ENCODE assay signal across 10 mouse cellular contexts in the genomic region with DNA sequence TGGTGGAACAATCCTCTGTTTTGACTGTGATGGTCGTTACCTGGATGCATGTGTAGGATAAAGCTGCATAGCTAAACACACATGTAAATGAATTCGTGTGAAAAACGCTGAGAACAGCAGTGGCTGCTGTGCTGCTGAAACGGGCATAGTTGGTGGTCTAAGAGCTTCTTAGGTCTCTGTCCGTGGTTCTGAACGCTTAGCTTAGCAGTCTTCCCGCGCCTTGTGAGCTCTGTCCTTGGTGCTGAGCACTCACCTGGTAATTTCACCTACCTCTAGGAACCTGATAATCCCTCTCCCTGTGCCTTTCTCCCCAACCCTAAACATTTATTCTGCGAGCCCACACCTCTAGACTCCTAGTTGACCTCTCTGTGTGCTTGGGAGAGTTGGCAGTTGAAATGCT. TPM values are rescaled to one million over a fixed set of nuclear protein-coding genes. Genes with fewer than 3 reads are reported as not detected.
A peak's percentile ranks its signal among the peaks of the same experiment; 100 is the strongest.
DNase-seq lines count a peak whose midpoint lies in the region; ATAC-seq and TF ChIP-seq lines count a peak whose summit lies in the region.
"Had no signal": no experiment of that assay in that cellular context is flagged by ENCODE, and none has a peak within 500 bp of the region (broad histone marks: within the 10 kb centered on the region; RNA-seq: fewer than 3 reads in every experiment).

No protein-coding gene starts in this region.

- no peak overlapping the region for H3K9ac ChIP-seq in lung, embryonic 14.5 days

- no peaks in the 10 kb centered on the region for H3K9me3 ChIP-seq in lung, embryonic 14.5 days (ENCODE audit: low read depth, low read length)

- no peak overlapping the region for H3K27ac ChIP-seq in lung, embryonic 14.5 days (ENCODE audit: low read depth)

- no peaks in the 10 kb centered on the region for H3K36me3 ChIP-seq in lung, embryonic 14.5 days (ENCODE audit: insufficient read depth)

- ATAC-seq in lung, embryonic 14.5 days (ENCODE audit: insufficient read depth) = no peak
- ATAC-seq in hematopoietic stem cell, adult 5-6 weeks (replicated peaks in 1 of 2; ENCODE audit: insufficient read depth in 1 of 2, low FRiP score in 2 of 2, low TSS enrichment in 1 of 2, low read depth in 1 of 2, poor library complexity in 2 of 2, severe bottlenecking in 2 of 2) = peak; percentile 69 to 71
- no peak for ATAC-seq in erythroblast, adult 5-6 weeks (replicated peaks; ENCODE audit: low FRiP score, poor library complexity, severe bottlenecking)

- no peaks in the 10 kb centered on the region for H3K27me3 ChIP-seq in lung, embryonic 14.5 days (ENCODE audit: insufficient read depth, low read length)

- TF ChIP-seq POLR2A in lung, adult 2 months (IDR thresholded peaks at IDR 0.05; ENCODE audit: borderline replicate concordance, extremely low read depth, low read depth, low read length) = no peak

- H3K4me2 ChIP-seq in lung, embryonic 14.5 days = no peak overlapping the region

- peak; percentile 64 for DNase-seq in adrenal gland, postnatal 10 days
- DNase-seq in adrenal gland, adult 2 months = no peak
- DNase-seq in lung, embryonic 14.5 days = peak; percentile 91
- DNase-seq in lung, adult 2 months = no peak
- peak; percentile 44 for DNase-seq in ovary, postnatal 14 days (ENCODE audit: low spot score)
- no peak for DNase-seq in right cerebral cortex, postnatal 25 days

- no peaks in the 10 kb centered on the region for H3K4me1 ChIP-seq in lung, embryonic 14.5 days (ENCODE audit: insufficient read depth)
- no peaks in the 10 kb centered on the region for H3K4me1 ChIP-seq in lung, adult 2 months (ENCODE audit: control insufficient read depth, insufficient read depth, low read length)

- TF ChIP-seq CTCF in lung, embryonic 14.5 days (IDR thresholded peaks at IDR 0.05; ENCODE audit: low read depth) = no peak
- TF ChIP-seq CTCF in lung, adult 2 months (IDR thresholded peaks at IDR 0.05; ENCODE audit: insufficient read depth, low read length) = no peak

- 2% methylated on average over 9 of the region's 9 CpGs for WGBS in lung, embryonic 14.5 days
- 4% methylated on average over 9 of the region's 9 CpGs for WGBS in lung, adult 2 months

- H3K4me3 ChIP-seq in lung, embryonic 14.5 days (ENCODE audit: low read depth, low read length) = no peak overlapping the region
- no peak overlapping the region for H3K4me3 ChIP-seq in lung, adult 2 months (replicated peaks; ENCODE audit: extremely low read depth, low read depth, low read length)
- H3K4me3 ChIP-seq: erythroblast, embryonic 14.5 days had no signal

RNA-seq across cellular contexts. Expression of gene Cd300ld3, which starts 4.0 kb away (rescaled TPM):
- 1 to 10 TPM; 3.8 to 4.5 TPM for total RNA-seq in adrenal gland, postnatal 10 days (2021)
- 10 to 100 TPM in 1 of 2 experiments, 1 to 10 TPM in 1; 4.0 to 10.5 TPM for total RNA-seq in adrenal gland, adult 2 months (2021)
- polyA plus RNA-seq in adrenal gland, adult 2 months (2012; rRNA removed) = 10.6 and 11.2 TPM in 2 replicates
- not detected in 2 replicates for polyA plus RNA-seq in lung, embryonic 14.5 days (2014; fragmentation: Nextera tagmentation; extraction: Ambion mirVana)
- polyA plus RNA-seq in lung, adult 2 months (2012; rRNA removed) = 18.6 and 25.0 TPM in 2 replicates
- total RNA-seq in hematopoietic stem cell, adult 5-6 weeks (2017) = 2.3 TPM in 1 of 2 replicates, not detected in the other
- total RNA-seq in erythroblast, adult 5-6 weeks (2015; ENCODE audit: low replicate concordance) = 1.7 and 27.2 TPM in 2 replicates
- total RNA-seq in erythroblast, adult 5-6 weeks (2017; ENCODE audit: low replicate concordance) = 13.0 TPM in 1 of 2 replicates, not detected in the other
- polyA plus RNA-seq: C2C12; erythroblast, embryonic 14.5 days had no signal

RNA-seq across cellular contexts. Expression of gene Cd300e, which starts 9.8 kb away (rescaled TPM):
- total RNA-seq in adrenal gland, postnatal 10 days (2021) = under 1 TPM; 0.48 to 0.96 TPM
- under 1 TPM; 0.78 to 0.86 TPM for total RNA-seq in adrenal gland, adult 2 months (2021)
- polyA plus RNA-seq in adrenal gland, adult 2 months (2012; rRNA removed) = 0.04 TPM in 1 of 2 replicates, not detected in the other
- polyA plus RNA-seq in lung, embryonic 14.5 days (2014; fragmentation: Nextera tagmentation; extraction: Ambion mirVana) = not detected in 2 replicates
- polyA plus RNA-seq in lung, adult 2 months (2012; rRNA removed) = 2.1 and 2.6 TPM in 2 replicates
- total RNA-seq in hematopoietic stem cell, adult 5-6 weeks (2017) = 0.94 TPM in 1 of 2 replicates, not detected in the other
- total RNA-seq in erythroblast, adult 5-6 weeks (2015; ENCODE audit: low replicate concordance) = 2.3 and 2.7 TPM in 2 replicates
- 0.42 and 0.43 TPM in 2 replicates for total RNA-seq in erythroblast, adult 5-6 weeks (2017; ENCODE audit: low replicate concordance)
- polyA plus RNA-seq: C2C12; erythroblast, embryonic 14.5 days had no signal

RNA-seq across cellular contexts. Expression of gene Cd300ld5, which starts 14.6 kb away (rescaled TPM):
- 1 to 10 TPM; 1.3 to 3.9 TPM for total RNA-seq in adrenal gland, postnatal 10 days (2021)
- 1 to 10 TPM; 5.0 to 8.0 TPM for total RNA-seq in adrenal gland, adult 2 months (2021)
- polyA plus RNA-seq in adrenal gland, adult 2 months (2012; rRNA removed) = 0.49 and 0.68 TPM in 2 replicates
- polyA plus RNA-seq in lung, embryonic 14.5 days (2014; fragmentation: Nextera tagmentation; extraction: Ambion mirVana) = not detected in 2 replicates
- polyA plus RNA-seq in lung, adult 2 months (2012; rRNA removed) = 2.2 and 2.3 TPM in 2 replicates
- total RNA-seq in hematopoietic stem cell, adult 5-6 weeks (2017) = not detected in 2 replicates
- total RNA-seq in erythroblast, adult 5-6 weeks (2015; ENCODE audit: low replicate concordance) = 1.7 TPM in 1 of 2 replicates, not detected in the other
- not detected in 2 replicates for total RNA-seq in erythroblast, adult 5-6 weeks (2017; ENCODE audit: low replicate concordance)
- polyA plus RNA-seq: erythroblast, embryonic 14.5 days had no signal

RNA-seq across cellular contexts. Expression of gene Cd300ld4, which starts 25.4 kb away (rescaled TPM):
- total RNA-seq in adrenal gland, postnatal 10 days (2021) = 1 to 10 TPM in 1 of 2 experiments, not detected in 1; 1.3 TPM
- not detected for total RNA-seq in adrenal gland, adult 2 months (2021)
- 0.21 TPM in 1 of 2 replicates, not detected in the other for polyA plus RNA-seq in adrenal gland, adult 2 months (2012; rRNA removed)
- polyA plus RNA-seq in lung, embryonic 14.5 days (2014; fragmentation: Nextera tagmentation; extraction: Ambion mirVana) = not detected in 2 replicates
- 0.43 and 0.77 TPM in 2 replicates for polyA plus RNA-seq in lung, adult 2 months (2012; rRNA removed)
- not detected in 2 replicates for total RNA-seq in hematopoietic stem cell, adult 5-6 weeks (2017)
- total RNA-seq in erythroblast, adult 5-6 weeks (2015; ENCODE audit: low replicate concordance) = 1.7 TPM in 1 of 2 replicates, not detected in the other
- total RNA-seq in erythroblast, adult 5-6 weeks (2017; ENCODE audit: low replicate concordance) = 2.1 TPM in 1 of 2 replicates, not detected in the other
- polyA plus RNA-seq: C2C12; erythroblast, embryonic 14.5 days had no signal

RNA-seq across cellular contexts. Expression of gene Cd300ld2, which starts 36.2 kb away (rescaled TPM):
- not detected for total RNA-seq in adrenal gland, postnatal 10 days (2021)
- not detected for total RNA-seq in adrenal gland, adult 2 months (2021)
- polyA plus RNA-seq in adrenal gland, adult 2 months (2012; rRNA removed) = 0.56 TPM in 1 of 2 replicates, not detected in the other
- polyA plus RNA-seq in lung, embryonic 14.5 days (2014; fragmentation: Nextera tagmentation; extraction: Ambion mirVana) = not detected in 2 replicates
- polyA plus RNA-seq in lung, adult 2 months (2012; rRNA removed) = 0.18 and 0.32 TPM in 2 replicates
- not detected in 2 replicates for total RNA-seq in hematopoietic stem cell, adult 5-6 weeks (2017)
- not detected in 2 replicates for total RNA-seq in erythroblast, adult 5-6 weeks (2015; ENCODE audit: low replicate concordance)
- total RNA-seq in erythroblast, adult 5-6 weeks (2017; ENCODE audit: low replicate concordance) = not detected in 2 replicates
- polyA plus RNA-seq: C2C12; erythroblast, embryonic 14.5 days had no signal

Comparison
In these comparisons a context has a peak if more than half of its experiments do, and no peak if none do; other contexts are left out.
1. DNase-seq: peak in adrenal gland, postnatal 10 days (single experiment), lung, embryonic 14.5 days (single experiment) and ovary, postnatal 14 days (single experiment); none in adrenal gland, adult 2 months (single experiment), lung, adult 2 months (single experiment) and right cerebral cortex, postnatal 25 days (single experiment).
2. ATAC-seq: peak in hematopoietic stem cell, adult 5-6 weeks (2 of 2); none in lung, embryonic 14.5 days (single experiment) and erythroblast, adult 5-6 weeks (single experiment).